Comparison of ENCODE assay signal across 8 mouse cellular contexts in genomic region chr7:122018247-122018646, GRCm38 (mm10). TPM values are rescaled to one million over a fixed set of nuclear protein-coding genes. Genes with fewer than 3 reads are reported as not detected.
DNase-seq lines count a peak whose midpoint lies in the region; ATAC-seq and TF ChIP-seq lines count a peak whose summit lies in the region.

No protein-coding gene starts in this region.

- WGBS in hindbrain, postnatal 0 days: 77% methylated on average over 3 of the region's 3 CpGs

- H3K9me3 ChIP-seq in hindbrain, postnatal 0 days (ENCODE audit: low read length): no peaks in the 10 kb centered on the region

- H3K4me2 ChIP-seq in hindbrain, postnatal 0 days (ENCODE audit: low read depth, low read length): peak overlapping the region; percentile 75

- H3K4me3 ChIP-seq in hindbrain, postnatal 0 days (ENCODE audit: low read length): no peak overlapping the region

- ATAC-seq in hindbrain, postnatal 0 days: no peak
- peak; percentile 69 for ATAC-seq in megakaryocyte progenitor cell, adult 5-6 weeks (replicated peaks; ENCODE audit: poor library complexity)
- ATAC-seq in CD4-positive, CD25-positive, alpha-beta regulatory T cell, adult 4 months: no peak

- H3K4me1 ChIP-seq in hindbrain, postnatal 0 days (ENCODE audit: insufficient read depth, low read length): peaks cover 19% of the 10 kb centered on the region

- H3K9ac ChIP-seq in hindbrain, postnatal 0 days (replicated peaks; ENCODE audit: low read length): no peak overlapping the region

- no peaks in the 10 kb centered on the region for H3K27me3 ChIP-seq in hindbrain, postnatal 0 days (ENCODE audit: insufficient read depth, low read length)

- TF ChIP-seq CTCF in hindbrain, postnatal 0 days (IDR thresholded peaks at IDR 0.05; ENCODE audit: low read depth): no peak

- H3K27ac ChIP-seq in hindbrain, postnatal 0 days: no peak overlapping the region

- DNase-seq in B cell, adult 2 months: peak; percentile 64 to 71
- DNase-seq in c-Kit-positive CD71-positive TER-119-positive erythroid progenitor cells, embryonic 14.5 days (ENCODE audit: low spot score): peak; percentile 62
- DNase-seq in hindbrain, postnatal 0 days (ENCODE audit: low spot score): no peak
- no peak for DNase-seq in right cerebral cortex, postnatal 10 days (ENCODE audit: low spot score in 2 of 2)
- no peak for DNase-seq in testis, postnatal 14 days (ENCODE audit: low spot score)
- DNase-seq in retina, postnatal 1 day: no peak

- no peaks in the 10 kb centered on the region for H3K36me3 ChIP-seq in hindbrain, postnatal 0 days (ENCODE audit: insufficient read depth, low read length)

RNA-seq across cellular contexts. Expression of gene Gga2, which starts 2.8 kb away (rescaled TPM):
- 24.3 and 37.5 TPM in 2 replicates for total RNA-seq in hindbrain, postnatal 0 days (2014; rRNA removed)
- polyA plus RNA-seq in hindbrain, postnatal 0 days (2015; fragmentation: Nextera tagmentation; extraction: Ambion mirVana): 21.4 and 21.5 TPM in 2 replicates
- 17.1 and 20.0 TPM in 2 replicates for total RNA-seq in megakaryocyte progenitor cell, adult 5-6 weeks (2015)
- total RNA-seq in megakaryocyte progenitor cell, adult 5-6 weeks (2017): 19.7 and 21.4 TPM in 2 replicates
- 1 to 10 TPM; 1.1 to 1.8 TPM for polyA plus RNA-seq in CD4-positive, CD25-positive, alpha-beta regulatory T cell, adult 4 months (2017; shearing (Covaris generic))

RNA-seq across cellular contexts. Expression of gene Cog7, which starts 36.7 kb away (rescaled TPM):
- total RNA-seq in hindbrain, postnatal 0 days (2014; rRNA removed): 38.1 and 39.0 TPM in 2 replicates
- polyA plus RNA-seq in hindbrain, postnatal 0 days (2015; fragmentation: Nextera tagmentation; extraction: Ambion mirVana): 32.2 and 34.2 TPM in 2 replicates
- 15.1 and 17.9 TPM in 2 replicates for total RNA-seq in megakaryocyte progenitor cell, adult 5-6 weeks (2015)
- total RNA-seq in megakaryocyte progenitor cell, adult 5-6 weeks (2017): 16.7 and 19.2 TPM in 2 replicates
- polyA plus RNA-seq in CD4-positive, CD25-positive, alpha-beta regulatory T cell, adult 4 months (2017; shearing (Covaris generic)): 10 to 100 TPM in 1 of 2 experiments, 1 to 10 TPM in 1; 7.4 to 14.7 TPM

RNA-seq across cellular contexts. Expression of gene Ubfd1, which starts 48.7 kb away (rescaled TPM):
- 127 and 130 TPM in 2 replicates for total RNA-seq in hindbrain, postnatal 0 days (2014; rRNA removed)
- polyA plus RNA-seq in hindbrain, postnatal 0 days (2015; fragmentation: Nextera tagmentation; extraction: Ambion mirVana): 59.0 and 60.7 TPM in 2 replicates
- 36.5 and 37.1 TPM in 2 replicates for total RNA-seq in megakaryocyte progenitor cell, adult 5-6 weeks (2015)
- total RNA-seq in megakaryocyte progenitor cell, adult 5-6 weeks (2017): 30.7 and 35.9 TPM in 2 replicates
- 10 to 100 TPM; 10.2 to 10.4 TPM for polyA plus RNA-seq in CD4-positive, CD25-positive, alpha-beta regulatory T cell, adult 4 months (2017; shearing (Covaris generic))

RNA-seq across cellular contexts. Expression of gene Ears2, which starts 48.8 kb away (rescaled TPM):
- total RNA-seq in hindbrain, postnatal 0 days (2014; rRNA removed): 14.5 and 22.0 TPM in 2 replicates
- polyA plus RNA-seq in hindbrain, postnatal 0 days (2015; fragmentation: Nextera tagmentation; extraction: Ambion mirVana): 7.9 and 8.4 TPM in 2 replicates
- 4.1 and 5.7 TPM in 2 replicates for total RNA-seq in megakaryocyte progenitor cell, adult 5-6 weeks (2015)
- total RNA-seq in megakaryocyte progenitor cell, adult 5-6 weeks (2017): 6.6 and 7.7 TPM in 2 replicates
- polyA plus RNA-seq in CD4-positive, CD25-positive, alpha-beta regulatory T cell, adult 4 months (2017; shearing (Covaris generic)): 1 to 10 TPM; 6.6 to 7.5 TPM

Comparison
In these comparisons a context has a peak if more than half of its experiments do, and no peak if none do; other contexts are left out.
1. DNase-seq: peak in B cell, adult 2 months (2 of 2) and c-Kit-positive CD71-positive TER-119-positive erythroid progenitor cells, embryonic 14.5 days (single experiment); none in hindbrain, postnatal 0 days (single experiment), right cerebral cortex, postnatal 10 days (0 of 2), testis, postnatal 14 days (single experiment) and retina, postnatal 1 day (single experiment).